Mouse (Mus musculus) embryonic facial prominence, embryonic 12.5 days (tissue): ENCODE measurements around the gene Mamld1. TPM values are rescaled to one million over a fixed set of nuclear protein-coding genes. Genes with fewer than 3 reads are reported as not detected.
"Not testable (repeated sequence)": the region's sequence is repeated elsewhere in the genome, so short reads cannot be mapped to it uniquely, and the experiment has no call there.

Source experiments
- ATAC-seq: fragments of 200-750 bp; cut with Nextera tagmentation; 2 replicates; pipeline ENCODE4 v1.8.0; 2017; ENCODE audit not compliant: insufficient number of reproducible peaks, insufficient read depth, low FRiP score, low TSS enrichment
- H3K27ac ChIP-seq: fragments of 300-500 bp; sonication (generic); 2 replicates; pipeline ENCODE4 v1.5.1; 2016; ENCODE audit warnings: mild to moderate bottlenecking
- H3K27me3 ChIP-seq: fragments of 300-500 bp; sonication (generic); 2 replicates; pipeline ENCODE4 v1.6.1; 2016; ENCODE audit warnings: mild to moderate bottlenecking, moderate library complexity
- H3K36me3 ChIP-seq: fragments of 300-500 bp; sonication (generic); 2 replicates; pipeline ENCODE4 v1.6.1; 2016; ENCODE audit warnings: mild to moderate bottlenecking
- H3K4me1 ChIP-seq: fragments of 300-500 bp; sonication (generic); 2 replicates; pipeline ENCODE4 v1.6.1; 2016
- H3K4me2 ChIP-seq: fragments of 300-500 bp; sonication (generic); replicated peaks from 2 replicates; pipeline ENCODE4 v1.6.1; 2016; ENCODE audit warnings: mild to moderate bottlenecking, moderate library complexity
- H3K4me3 ChIP-seq: fragments of 300-500 bp; sonication (generic); 2 replicates; pipeline ENCODE4 v1.5.1; 2016; ENCODE audit warnings: mild to moderate bottlenecking
- H3K9ac ChIP-seq: fragments of 300-500 bp; sonication (generic); 2 replicates; pipeline ENCODE4 v1.6.1; 2016; ENCODE audit warnings: mild to moderate bottlenecking, moderate library complexity
- H3K9me3 ChIP-seq: fragments of 300-500 bp; sonication (generic); 2 replicates; pipeline ENCODE4 v1.6.1; 2016; ENCODE audit warnings: mild to moderate bottlenecking, moderate library complexity
- WGBS: fragments of 180-500 bp; shearing (Covaris S2); methylation state at CpG from one replicate; pipeline ENCODE4 v1.1.7; 2016; 5-methylcytosine and 5-hydroxymethylcytosine counted together
- polyA plus RNA-seq: library from polyadenylated mRNA; unstranded; fragments of >200 nt; fragmentation: Nextera tagmentation; extraction: Ambion mirVana; gene quantifications from 2 replicates; pipeline ENCODE4 v1.2.1, GENCODE M21; 2016

The Mamld1 gene
- 1.6 and 1.8 TPM in 2 replicates for polyA plus RNA-seq

DNA sequence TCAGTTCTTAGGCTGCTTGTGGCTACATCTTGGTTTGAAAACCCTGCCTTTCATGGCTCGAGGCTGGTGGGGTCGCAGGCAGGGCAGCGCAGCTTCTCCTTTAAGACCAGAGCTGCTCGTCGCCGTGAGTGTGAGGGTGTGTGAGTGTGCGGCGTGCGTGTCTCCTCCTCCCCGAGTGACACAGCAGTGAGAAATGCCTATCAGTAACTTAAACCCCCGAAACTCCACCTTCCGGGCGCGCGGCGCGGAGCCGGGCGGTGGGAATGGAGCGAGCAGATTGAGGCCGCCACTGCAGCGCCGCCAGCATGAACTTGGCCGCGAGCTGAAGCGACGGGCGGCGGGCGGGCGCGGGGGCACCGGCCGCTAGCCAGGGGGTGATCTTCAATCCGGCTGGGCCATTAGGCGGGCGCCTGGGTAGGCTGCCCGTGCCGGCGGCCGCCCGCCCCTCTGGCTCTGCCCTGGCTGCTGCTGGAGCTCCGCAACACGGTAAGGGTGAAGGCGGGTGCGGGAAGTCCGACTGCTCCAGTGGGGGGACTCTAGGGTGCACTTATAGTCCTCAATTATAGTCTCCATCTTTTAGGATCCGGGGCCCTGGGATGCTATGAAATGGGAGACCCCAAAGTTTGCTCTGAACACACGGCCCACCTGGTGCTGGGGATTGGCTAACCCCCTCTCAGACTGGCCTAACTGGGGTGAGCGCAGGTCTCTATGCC, at the start of gene Mamld1:
Gene Mamld1, plus strand, starts transcription at position 393 of the 713 bp plus-strand sequence.
- Histone ChIP-seq H3K4me1 (no peaks in the 10 kb centered on the region), H3K36me3 (no peaks in the 10 kb centered on the region), H3K4me2 (peak within 1 kb of the TSS; percentile 61), H3K9me3 (no peaks in the 10 kb centered on the region), H3K4me3 (peak within 1 kb of the TSS; percentile 44), H3K27me3 (peaks cover 40% of the 10 kb centered on the region), H3K9ac (peak within 1 kb of the TSS; percentile 47), H3K27ac (no peak within 1 kb of the TSS)
- WGBS = 19% methylated on average over 49 of the region's 50 CpGs
- ATAC-seq = peak; percentile 53; the same call in 1 of the 2 replicates

DNA sequence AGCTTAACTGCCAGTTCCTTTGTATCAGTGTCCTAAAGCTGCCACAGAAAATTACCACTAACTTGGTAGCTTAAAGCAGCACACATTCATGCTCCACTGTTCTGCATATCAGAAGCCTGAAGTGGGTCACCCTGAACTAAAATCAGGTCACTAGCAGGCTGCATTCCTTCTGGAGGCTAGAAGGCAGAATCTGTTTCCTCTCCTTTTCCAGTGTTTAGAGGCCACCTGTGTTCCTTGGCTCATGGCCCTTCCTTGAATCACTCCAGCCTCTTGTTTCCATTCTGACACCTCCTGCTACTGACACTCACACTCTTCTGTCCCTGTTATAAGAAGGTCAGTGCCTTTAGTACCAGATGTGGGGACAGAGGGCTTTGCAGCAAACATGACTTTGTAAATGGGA, 25.3 kb upstream of the Mamld1 start:
- Histone ChIP-seq H3K9me3 (no peaks in the 10 kb centered on the region), H3K27ac (no peak overlapping the region), H3K9ac (no peak overlapping the region), H3K4me1 (no peaks in the 10 kb centered on the region), H3K27me3 (no peaks in the 10 kb centered on the region), H3K4me3 (no peak overlapping the region), H3K36me3 (no peaks in the 10 kb centered on the region), H3K4me2 (no peak overlapping the region)
- ATAC-seq = no peak

DNA sequence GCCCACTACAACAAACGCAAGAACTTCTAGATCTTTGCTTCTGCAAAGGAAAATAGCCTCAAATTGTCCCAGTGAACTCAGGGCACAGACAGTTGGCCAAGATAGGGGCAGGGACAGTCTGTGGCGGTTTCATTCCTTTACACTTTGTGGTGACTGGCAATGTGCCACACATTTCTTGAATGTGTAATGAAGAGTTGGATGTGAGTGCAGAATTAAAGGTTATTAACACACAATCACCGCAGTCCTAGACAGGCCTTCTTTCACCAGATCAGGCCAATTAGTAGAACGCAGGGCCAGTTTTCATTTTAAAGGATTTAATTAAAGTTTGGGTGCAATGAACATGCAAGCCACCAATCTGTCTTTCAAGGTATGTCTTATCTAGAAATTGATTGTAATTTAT, 22.0 kb upstream of the Mamld1 start:
- no peak overlapping the region for H3K27ac ChIP-seq
- no peaks in the 10 kb centered on the region for H3K4me1 ChIP-seq
- no peak overlapping the region for H3K4me2 ChIP-seq
- no peaks in the 10 kb centered on the region for H3K9me3 ChIP-seq
- H3K27me3 ChIP-seq = no peaks in the 10 kb centered on the region
- WGBS = 90% methylated on average over 4 of the region's 4 CpGs
- no peak overlapping the region for H3K9ac ChIP-seq
- no peaks in the 10 kb centered on the region for H3K36me3 ChIP-seq
- H3K4me3 ChIP-seq = no peak overlapping the region
- ATAC-seq = no peak

DNA sequence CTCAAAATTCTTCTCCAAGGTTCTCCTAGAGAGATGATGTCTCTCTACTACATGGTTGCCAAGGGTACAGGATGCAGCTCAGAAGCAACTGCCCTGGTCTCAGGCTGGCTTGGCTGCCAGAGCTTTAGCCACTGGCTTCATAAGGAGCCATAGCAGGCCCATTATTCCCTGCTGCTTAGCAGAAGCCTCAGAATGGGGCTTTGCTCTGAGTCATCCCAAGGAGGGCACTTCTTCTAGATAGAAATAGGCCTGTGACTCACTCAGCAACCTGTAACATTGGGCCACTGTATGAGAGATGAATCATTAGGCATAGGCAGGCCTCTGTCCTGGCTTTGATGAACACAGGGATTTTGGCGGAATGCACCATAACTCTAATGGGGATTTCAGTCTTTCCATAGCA, 21.1 kb upstream of the Mamld1 start:
- not testable (repeated sequence) for H3K4me3 ChIP-seq, H3K27me3 ChIP-seq, H3K4me2 ChIP-seq, H3K36me3 ChIP-seq, H3K4me1 ChIP-seq, H3K27ac ChIP-seq, H3K9ac ChIP-seq, H3K9me3 ChIP-seq, ATAC-seq
- WGBS = 89% methylated on average over 1 of the region's 1 CpGs

DNA sequence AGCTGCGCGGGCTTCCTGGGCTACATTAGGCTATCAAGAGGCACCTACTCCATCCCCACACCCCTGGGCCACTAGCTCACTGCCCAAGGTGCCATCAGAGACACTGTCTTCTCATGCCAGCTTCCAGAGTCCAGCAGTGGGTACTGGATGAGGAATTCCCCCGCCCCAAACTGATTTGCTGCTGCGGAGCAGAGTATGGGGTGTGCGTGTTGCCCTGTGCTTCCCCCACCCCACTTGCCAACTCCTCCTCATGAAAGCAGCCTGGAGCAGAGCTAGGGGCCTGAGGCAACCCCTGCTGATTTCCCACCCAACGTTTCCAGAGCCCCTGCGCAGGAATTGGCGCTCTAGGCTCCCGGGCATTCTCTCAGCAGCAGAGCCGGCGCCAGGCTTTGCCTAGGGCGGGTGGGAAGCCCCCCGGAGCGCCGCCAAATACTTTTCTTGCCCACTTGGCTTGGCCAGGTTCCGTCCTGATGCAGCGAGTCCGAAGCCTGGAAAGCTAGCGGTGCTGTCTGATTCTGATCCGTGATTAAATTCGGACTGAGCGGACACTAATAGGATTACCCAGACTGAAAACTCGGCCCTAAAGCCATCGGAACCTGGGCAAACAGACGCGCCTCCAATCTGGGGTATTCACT, 738 bp downstream of the Mamld1 start:
- no peak overlapping the region for H3K27ac ChIP-seq
- WGBS = 20% methylated on average over 26 of the region's 26 CpGs
- H3K4me2 ChIP-seq = peak overlapping the region; percentile 61
- peak overlapping the region; percentile 47 for H3K9ac ChIP-seq
- H3K4me1 ChIP-seq = no peaks in the 10 kb centered on the region
- H3K9me3 ChIP-seq = no peaks in the 10 kb centered on the region
- peaks cover 40% of the 10 kb centered on the region for H3K27me3 ChIP-seq
- H3K4me3 ChIP-seq = peak overlapping the region; percentile 44
- no peak; the same call in 1 of the 2 replicates for ATAC-seq
- H3K36me3 ChIP-seq = no peaks in the 10 kb centered on the region

DNA sequence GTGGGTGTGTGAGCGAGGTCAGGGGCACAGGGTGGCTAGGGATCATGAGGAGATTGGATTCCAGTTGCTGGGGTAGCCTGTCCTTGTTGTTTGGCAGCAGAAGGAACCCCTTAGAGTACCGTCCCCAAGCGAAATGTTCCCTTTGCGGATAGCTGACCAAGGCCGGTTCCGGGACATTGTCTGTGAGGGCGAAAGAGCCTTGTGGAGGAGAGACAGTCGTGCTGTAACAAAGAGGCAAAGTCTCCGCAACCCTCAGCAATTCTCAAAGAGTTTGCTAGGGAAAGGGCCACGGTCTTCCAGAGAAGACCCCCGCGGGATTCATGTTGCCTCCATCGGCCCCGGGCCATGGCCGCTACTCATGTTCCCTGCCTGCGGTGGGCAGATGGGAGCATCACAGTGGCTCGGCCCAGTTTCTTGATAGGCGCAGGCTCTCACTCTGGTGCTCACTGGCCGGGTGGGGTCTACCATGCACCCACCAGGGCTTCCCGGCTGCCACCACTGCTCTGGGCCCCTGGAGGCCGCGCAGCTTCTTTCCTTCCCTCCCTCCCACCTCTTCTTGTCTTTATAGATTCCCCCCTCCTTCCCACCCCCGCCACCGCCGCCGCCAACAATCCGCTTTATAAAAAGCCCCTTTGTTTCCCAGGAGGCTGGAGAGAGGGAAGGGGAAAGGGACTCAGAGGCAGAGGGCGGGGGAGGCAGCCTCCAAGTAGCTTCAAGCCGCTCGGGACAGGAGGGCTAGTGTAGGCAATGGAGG, 1.5 kb downstream of the Mamld1 start:
- H3K36me3 ChIP-seq = no peaks in the 10 kb centered on the region
- 22% methylated on average over 30 of the region's 30 CpGs for WGBS
- no peak overlapping the region for H3K27ac ChIP-seq
- peak overlapping the region; percentile 61 for H3K4me2 ChIP-seq
- H3K27me3 ChIP-seq = peaks cover 40% of the 10 kb centered on the region
- peak overlapping the region; percentile 44 for H3K4me3 ChIP-seq
- ATAC-seq = peak; percentile 59; the same call in 1 of the 2 replicates
- no peaks in the 10 kb centered on the region for H3K4me1 ChIP-seq
- H3K9ac ChIP-seq = peak overlapping the region; percentile 47; the same call in 1 of the 2 replicates
- no peaks in the 10 kb centered on the region for H3K9me3 ChIP-seq

DNA sequence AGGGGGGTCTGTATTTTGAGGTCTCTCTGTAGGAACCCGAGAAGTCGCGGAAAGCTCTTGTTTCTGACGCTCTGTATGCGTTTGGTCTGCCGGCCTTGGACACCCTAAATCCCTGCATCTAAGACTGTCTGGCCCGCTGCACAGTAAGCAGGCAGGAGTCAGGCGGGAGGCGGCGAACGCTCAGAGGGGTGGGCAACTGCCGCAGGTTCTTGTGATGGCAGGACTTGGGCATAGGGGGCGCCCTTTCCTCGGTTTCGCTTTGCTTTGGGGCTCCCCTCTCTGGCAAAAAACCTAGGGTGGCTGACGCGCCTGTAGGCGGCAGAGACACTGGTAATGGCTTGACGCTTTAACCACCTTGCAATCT, 2.0 kb downstream of the Mamld1 start:
- Histone ChIP-seq H3K9me3 (no peaks in the 10 kb centered on the region), H3K27me3 (peaks cover 40% of the 10 kb centered on the region), H3K27ac (no peak overlapping the region), H3K36me3 (no peaks in the 10 kb centered on the region), H3K4me1 (no peaks in the 10 kb centered on the region), H3K4me2 (peak overlapping the region; percentile 61), H3K9ac (no peak overlapping the region), H3K4me3 (peak overlapping the region; percentile 44)
- 27% methylated on average over 14 of the region's 19 CpGs for WGBS
- peak; percentile 82 for ATAC-seq

DNA sequence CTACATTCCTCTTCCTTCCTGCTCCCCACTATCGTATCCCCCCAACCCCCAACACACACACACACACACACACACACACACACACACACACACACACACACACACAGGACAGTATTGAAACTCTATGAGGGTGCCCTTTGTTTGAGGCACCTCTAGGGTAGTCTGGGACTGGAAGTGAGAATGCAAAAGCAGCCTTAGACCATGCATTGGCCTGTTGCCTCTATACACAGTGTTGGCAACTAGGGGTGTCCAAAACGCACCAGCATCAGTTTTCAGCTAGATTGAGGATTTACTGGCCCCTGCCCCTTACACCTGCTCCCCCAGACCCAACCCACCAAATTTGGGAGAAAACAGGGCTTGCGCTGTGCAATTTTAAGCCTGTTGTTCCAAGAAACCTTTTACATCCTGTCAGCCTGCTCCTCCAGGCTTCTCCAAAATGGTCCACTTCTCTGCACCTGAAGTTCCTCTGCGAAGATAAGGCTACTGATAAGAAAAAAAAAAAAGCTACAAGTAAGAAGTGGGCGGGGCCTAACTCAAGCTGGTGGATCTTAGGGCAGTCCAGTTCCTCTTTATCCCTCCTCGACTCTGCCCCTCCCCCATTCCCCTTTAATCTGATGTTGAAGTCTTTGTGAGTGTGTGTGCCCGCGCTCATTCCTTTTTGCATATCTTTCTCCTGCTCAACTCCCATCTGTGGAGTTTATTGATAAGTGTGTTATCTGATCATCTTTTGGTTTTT, 2.6 kb downstream of the Mamld1 start:
- Histone ChIP-seq H3K4me3 (peak overlapping the region; percentile 44), H3K36me3 (no peaks in the 10 kb centered on the region), H3K9me3 (no peaks in the 10 kb centered on the region), H3K27me3 (peaks cover 40% of the 10 kb centered on the region), H3K9ac (no peak overlapping the region), H3K4me2 (peak overlapping the region; percentile 61), H3K4me1 (no peaks in the 10 kb centered on the region), H3K27ac (no peak overlapping the region)
- WGBS = 25% methylated on average over 7 of the region's 8 CpGs
- ATAC-seq = 0 out of 2 replicates have a peak, but pooled peaks have one; percentile 10

DNA sequence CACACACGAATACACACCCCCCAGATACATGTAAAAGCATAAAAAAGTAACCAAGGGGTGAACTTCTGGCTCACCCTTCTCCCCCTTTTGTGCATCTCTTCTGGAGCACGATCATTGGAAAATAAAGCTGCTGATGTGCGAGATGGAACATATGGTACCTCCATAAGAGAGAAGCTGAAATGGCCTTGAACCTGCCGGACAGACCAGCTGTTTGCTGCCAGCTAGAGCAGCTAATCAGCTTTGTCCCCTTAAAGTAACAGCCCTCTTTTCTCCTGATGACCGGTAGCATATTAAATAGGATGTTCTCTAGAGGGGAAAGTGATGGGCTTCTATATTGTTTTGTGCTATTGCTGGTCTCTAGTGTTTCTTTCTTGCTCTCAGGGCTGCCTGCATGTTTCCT, 3.2 kb downstream of the Mamld1 start:
- Histone ChIP-seq H3K4me3 (no peak overlapping the region), H3K4me2 (no peak overlapping the region), H3K9me3 (no peaks in the 10 kb centered on the region), H3K9ac (no peak overlapping the region), H3K27me3 (peaks cover 35% of the 10 kb centered on the region), H3K36me3 (no peaks in the 10 kb centered on the region), H3K4me1 (no peaks in the 10 kb centered on the region), H3K27ac (no peak overlapping the region)
- WGBS = 56% methylated on average over 5 of the region's 5 CpGs
- no peak for ATAC-seq

DNA sequence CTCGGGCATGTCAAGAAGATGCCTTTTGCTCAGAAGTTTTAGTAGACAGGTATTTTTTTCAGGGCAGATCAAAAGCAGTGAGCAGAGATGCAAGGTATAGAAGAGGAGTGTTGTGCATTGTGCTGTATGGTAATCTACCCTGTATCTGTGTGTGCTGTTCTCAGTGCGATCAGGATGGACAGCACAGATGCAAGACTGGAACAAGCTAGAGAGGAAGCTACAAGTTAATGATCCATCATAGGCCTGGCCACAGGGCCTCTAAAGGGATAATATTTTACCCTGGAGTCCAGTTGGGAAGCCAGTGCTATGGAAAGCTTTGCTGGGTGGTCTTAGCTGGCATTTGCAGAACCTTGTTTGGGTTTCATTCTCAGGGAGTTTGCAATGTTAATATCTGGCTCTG, 6.9 kb downstream of the Mamld1 start:
- no peak overlapping the region for H3K4me3 ChIP-seq
- H3K27me3 ChIP-seq = peaks cover 3% of the 10 kb centered on the region; the same call in 1 of the 2 replicates
- no peak for ATAC-seq
- H3K4me1 ChIP-seq = no peaks in the 10 kb centered on the region
- WGBS = 75% methylated on average over 2 of the region's 2 CpGs
- H3K9ac ChIP-seq = no peak overlapping the region
- H3K4me2 ChIP-seq = no peak overlapping the region
- H3K36me3 ChIP-seq = no peaks in the 10 kb centered on the region
- H3K9me3 ChIP-seq = no peaks in the 10 kb centered on the region
- no peak overlapping the region for H3K27ac ChIP-seq

DNA sequence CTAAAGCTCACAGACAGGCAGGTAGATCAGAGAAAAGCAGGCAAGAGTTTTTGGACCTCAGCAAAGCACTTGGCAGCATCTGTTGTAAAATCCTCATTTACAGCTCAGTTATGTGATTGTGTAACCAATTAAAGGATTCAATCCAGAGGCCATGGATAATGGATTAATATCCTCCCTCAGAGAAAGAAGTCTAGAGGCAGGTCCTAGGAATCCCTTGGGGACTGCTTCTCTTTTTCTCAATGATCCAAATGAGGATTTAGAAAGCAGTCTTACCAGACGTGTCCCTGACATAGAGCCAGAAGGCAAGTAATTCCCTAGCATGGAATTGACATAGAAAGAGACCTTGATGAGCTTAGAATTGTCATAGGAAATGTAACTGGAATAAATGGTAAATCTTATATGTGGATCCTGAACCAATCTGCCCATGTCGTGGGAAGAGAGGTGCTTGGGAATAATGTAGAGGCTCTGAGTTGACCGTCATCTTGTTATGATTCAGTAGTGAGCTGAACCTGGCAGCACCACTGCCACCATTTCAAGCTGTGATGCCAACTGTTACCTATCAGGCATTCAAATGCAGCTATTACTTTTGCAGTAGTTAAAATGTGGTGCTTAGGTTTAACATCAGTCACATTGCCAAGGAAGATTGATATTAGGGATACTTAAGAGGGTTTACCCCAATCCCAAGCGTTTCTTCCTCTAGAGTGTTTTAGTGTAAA, 35.2 kb downstream of the Mamld1 start:
- 78% methylated on average over 4 of the region's 4 CpGs for WGBS
- Histone ChIP-seq H3K4me3 (no peak overlapping the region), H3K9ac (no peak overlapping the region), H3K27me3 (no peaks in the 10 kb centered on the region), H3K4me1 (no peaks in the 10 kb centered on the region), H3K36me3 (no peaks in the 10 kb centered on the region), H3K9me3 (no peaks in the 10 kb centered on the region), H3K4me2 (no peak overlapping the region), H3K27ac (no peak overlapping the region)
- ATAC-seq = no peak
